Mouse (Mus musculus) CH12.LX (cell line): ENCODE results near the gene Nos1. TPM values are rescaled to one million over a fixed set of nuclear protein-coding genes. Genes with fewer than 3 reads are reported as not detected.

Experiments
- DNase-seq: peaks from one replicate; pipeline ENCODE4 v3.0.0-alpha.2; 2013; ENCODE audit errors: extremely low read depth
- H3K27ac ChIP-seq: 2 replicates; pipeline ENCODE4 v1.5.1; 2012; ENCODE audit warnings: low read depth, mild to moderate bottlenecking, control low read depth, moderate library complexity; ENCODE audit not compliant: insufficient read depth
- H3K27me3 ChIP-seq: replicated peaks from 2 replicates; pipeline ENCODE3; 2012; ENCODE audit warnings: inconsistent platforms
- H3K36me3 ChIP-seq, 2 experiments: replicated peaks in 1 of 2; 2 replicates each; pipeline versions ENCODE3 to v1.6.1; 2012; ENCODE audit warnings: inconsistent platforms in 1 of 2, low read length in 1 of 2, mild to moderate bottlenecking in 1 of 2, mixed read lengths in 1 of 2, moderate library complexity in 1 of 2; ENCODE audit not compliant: control insufficient read depth in 1 of 2, insufficient read depth in 1 of 2
- H3K4me1 ChIP-seq, 2 experiments: 2 replicates each; pipeline ENCODE4 v1.6.1; 2012; ENCODE audit warnings: inconsistent platforms in 1 of 2, moderate library complexity in 1 of 2; ENCODE audit not compliant: insufficient read depth in 2 of 2, control insufficient read depth in 1 of 2
- H3K4me2 ChIP-seq: 2 replicates; pipeline ENCODE4 v1.6.1; 2012; ENCODE audit warnings: low read depth, mild to moderate bottlenecking, control low read depth; ENCODE audit not compliant: poor library complexity, insufficient read depth, severe bottlenecking
- H3K4me3 ChIP-seq, 3 experiments: fragments of 150-350 bp in 1 of 3; sonication (generic) in 1 of 3; replicated peaks in 1 of 3; 2 replicates each; pipeline versions ENCODE3 to v1.5.1; 2011 to 2012; ENCODE audit warnings: low read depth in 2 of 3, low read length in 2 of 3, mild to moderate bottlenecking in 2 of 3, moderate library complexity in 2 of 3, control low read depth in 1 of 3, improper control_type of control experiment in 1 of 3, inconsistent platforms in 1 of 3, mixed read lengths in 1 of 3; ENCODE audit not compliant: poor library complexity in 1 of 3
- H3K79me2 ChIP-seq: replicated peaks from 2 replicates; pipeline ENCODE4 v1.6.1; 2012; ENCODE audit warnings: mild to moderate bottlenecking, moderate library complexity; ENCODE audit not compliant: control insufficient read depth, poor library complexity, insufficient read depth, severe bottlenecking; ENCODE audit errors: extremely low read depth
- H3K9ac ChIP-seq: 2 replicates; pipeline ENCODE4 v1.6.1; 2012; ENCODE audit warnings: low read depth, mild to moderate bottlenecking, control low read depth, moderate library complexity; ENCODE audit not compliant: insufficient read depth
- H3K9me3 ChIP-seq: replicated peaks from 2 replicates; pipeline ENCODE3; 2012; ENCODE audit warnings: low read length, inconsistent platforms, mixed read lengths
- CHD1 ChIP-seq: IDR thresholded peaks from 2 replicates; pipeline ENCODE4 v1.6.1; 2012; ENCODE audit warnings: low read depth, low read length, improper control_type of control experiment, inconsistent platforms
- CHD2 ChIP-seq: IDR thresholded peaks from 2 replicates; pipeline ENCODE4 v1.6.1; 2011; ENCODE audit warnings: low read length, improper control_type of control experiment
- CTCF ChIP-seq, 2 experiments: IDR thresholded peaks in 1 of 2; conservative IDR thresholded peaks in 1 of 2; 2 replicates each; pipeline ENCODE4 v1.5.1; 2011 to 2012; ENCODE audit warnings: low read depth in 2 of 2, low read length in 2 of 2, improper control_type of control experiment in 1 of 2, inconsistent platforms in 1 of 2, mild to moderate bottlenecking in 1 of 2, moderate library complexity in 1 of 2
- E2F4 ChIP-seq: IDR thresholded peaks from 2 replicates; pipeline ENCODE4 v1.6.1; 2011; ENCODE audit warnings: low read depth, low read length, improper control_type of control experiment; ENCODE audit not compliant: insufficient replicate concordance
- GABPA ChIP-seq: IDR thresholded peaks from 2 replicates; pipeline ENCODE4 v1.6.1; 2012; ENCODE audit warnings: low read depth, low read length, improper control_type of control experiment, inconsistent platforms; ENCODE audit not compliant: insufficient replicate concordance
- JUND ChIP-seq: conservative IDR thresholded peaks from 2 replicates; pipeline ENCODE4 v1.6.1; 2011; ENCODE audit warnings: low read depth, low read length, improper control_type of control experiment
- MAFK ChIP-seq: IDR thresholded peaks from 2 replicates; pipeline ENCODE4 v1.6.1; 2011; ENCODE audit warnings: low read length, improper control_type of control experiment; ENCODE audit not compliant: insufficient replicate concordance
- MAZ ChIP-seq: IDR thresholded peaks from 2 replicates; pipeline ENCODE4 v1.6.1; 2012; ENCODE audit warnings: low read depth, mild to moderate bottlenecking, inconsistent platforms, low read length, improper control_type of control experiment, moderate library complexity
- MYC ChIP-seq: IDR thresholded peaks from 2 replicates; pipeline ENCODE4 v1.6.1; 2011; ENCODE audit warnings: low read depth, mild to moderate bottlenecking, improper control_type of control experiment, low read length
- NELFE ChIP-seq: IDR thresholded peaks from 2 replicates; pipeline ENCODE4 v1.6.1; 2011; ENCODE audit warnings: low read depth, low read length, improper control_type of control experiment
- POLR2A ChIP-seq: IDR thresholded peaks from 2 replicates; pipeline ENCODE4 v1.6.1; 2011; ENCODE audit warnings: low read depth, mild to moderate bottlenecking, improper control_type of control experiment, low read length
- POLR2AphosphoS2 ChIP-seq: IDR thresholded peaks from 2 replicates; pipeline ENCODE4 v1.6.1; 2011; ENCODE audit warnings: low read depth, low read length, improper control_type of control experiment
- RAD21 ChIP-seq: IDR thresholded peaks from 2 replicates; pipeline ENCODE4 v1.6.1; 2011; ENCODE audit warnings: low read depth, mild to moderate bottlenecking, low read length, improper control_type of control experiment, moderate library complexity
- SIN3A ChIP-seq: IDR thresholded peaks from 2 replicates; pipeline ENCODE4 v1.6.1; 2012; ENCODE audit warnings: low read length, improper control_type of control experiment, inconsistent platforms
- SMC3 ChIP-seq: IDR thresholded peaks from 2 replicates; pipeline ENCODE4 v1.6.1; 2011; ENCODE audit warnings: low read depth, low read length, improper control_type of control experiment
- TBP ChIP-seq: conservative IDR thresholded peaks from 2 replicates; pipeline ENCODE4 v1.6.1; 2011; ENCODE audit warnings: low read depth, low read length, improper control_type of control experiment
- UBTF ChIP-seq: IDR thresholded peaks from 2 replicates; pipeline ENCODE4 v1.6.1; 2012; ENCODE audit warnings: low read depth, mild to moderate bottlenecking, inconsistent platforms, low read length, improper control_type of control experiment, moderate library complexity
- USF1 ChIP-seq: IDR thresholded peaks from 2 replicates; pipeline ENCODE4 v1.6.1; 2014; ENCODE audit warnings: low read depth, mild to moderate bottlenecking, inconsistent platforms, low read length, improper control_type of control experiment
- dilution Hi-C: fragments of 300-500 bp; cut with MboI; formaldehyde crosslinking; loops from 2 replicates; pipeline ENCODE4 v1.14.3; 2020; ENCODE audit warnings: low sequenced_read_pairs; ENCODE audit not compliant: extremely low pct_unique_long_range_greater_than_20kb, extremely low pct_ligation_motif_present
- in situ Hi-C: fragments of 300-500 bp; cut with MboI; formaldehyde crosslinking; loops from 3 replicates; pipeline ENCODE4 v1.14.3; 2019; ENCODE audit warnings: low sequenced_read_pairs, low pct_ligation_motif_present, low pct_unique_long_range_greater_than_20kb, mixed read lengths
- polyA plus RNA-seq: library from polyadenylated mRNA; unstranded; fragments of >175 nt; gene quantifications from 2 replicates; pipeline ENCODE4 v1.2.1, GENCODE M21; 2012; ENCODE audit warnings: low read depth; ENCODE audit not compliant: insufficient read length
- total RNA-seq, 2 experiments: library from RNA; depleted of rRNA; stranded (reverse); fragments of 300-350 nt in 1 of 2; fragments of >200 nt in 1 of 2; gene quantifications; 2 replicates each; pipeline ENCODE4 v1.2.3; 2012 to 2014

The Nos1 gene
- total and polyA plus RNA-seq, 3 experiments: 2.4 to 17.0 (median 5.6) TPM

- dilution Hi-C loops: no loop called here
Observed at GRCm38 (mm10) chr5:117820445-117820844, 39.6 kb downstream of the Nos1 start.

GRCm38 (mm10) chr5:117823811-117824210 is 43.0 kb downstream of the Nos1 start:
- H3K9me3 ChIP-seq: no peaks in the 10 kb centered on the region
- H3K4me1 ChIP-seq: peaks cover 0 to 4% of the 10 kb centered on the region in 2 experiments; a peak in 2 of 4 replicates
- dilution Hi-C loops: no loop called here
- in situ Hi-C loops: no loop called here
- no peak for TF ChIP-seq MYC
- TF ChIP-seq JUND: no peak
- peak; percentile 26; the same call in 1 of the 2 replicates for TF ChIP-seq USF1
- H3K9ac ChIP-seq: no peak overlapping the region
- no peak overlapping the region for H3K27ac ChIP-seq
- H3K79me2 ChIP-seq: no peaks in the 10 kb centered on the region
- no peak overlapping the region for H3K4me3 ChIP-seq
- no peaks in the 10 kb centered on the region for H3K36me3 ChIP-seq
- no peak overlapping the region for H3K4me2 ChIP-seq
- no peak for DNase-seq
- no peaks in the 10 kb centered on the region for H3K27me3 ChIP-seq

More at GRCm38 (mm10) chr5:117820445-117820844, 39.6 kb downstream of the Nos1 start:
- Histone ChIP-seq H3K36me3 (no peaks in the 10 kb centered on the region), H3K27me3 (no peaks in the 10 kb centered on the region), H3K9me3 (no peaks in the 10 kb centered on the region), H3K4me1 (peaks cover 0 to 4% of the 10 kb centered on the region in 2 experiments; a peak in 2 of 4 replicates), H3K4me3 (no peak overlapping the region), H3K4me2 (no peak overlapping the region), H3K79me2 (no peaks in the 10 kb centered on the region), H3K27ac (no peak overlapping the region), H3K9ac (no peak overlapping the region)
- TF ChIP-seq CHD1 (no peak), NELFE (no peak), CHD2 (no peak), UBTF (no peak), MAFK (no peak), POLR2AphosphoS2 (no peak), SIN3A (no peak), TBP (no peak), MAZ (no peak), E2F4 (no peak), GABPA (no peak), MYC (no peak)
- in situ Hi-C loops: no loop called here
- no peak for DNase-seq

GRCm38 (mm10) chr5:117824486-117824885 is 43.7 kb downstream of the Nos1 start:
- Histone ChIP-seq H3K27ac (no peak overlapping the region), H3K4me3 (no peak overlapping the region), H3K79me2 (no peaks in the 10 kb centered on the region), H3K36me3 (no peaks in the 10 kb centered on the region), H3K9me3 (no peaks in the 10 kb centered on the region), H3K4me2 (no peak overlapping the region), H3K9ac (no peak overlapping the region), H3K4me1 (peaks cover 0 to 4% of the 10 kb centered on the region in 2 experiments; a peak in 2 of 4 replicates), H3K27me3 (no peaks in the 10 kb centered on the region)
- in situ Hi-C loops: no loop called here
- TF ChIP-seq SMC3: peak; percentile 40
- no peak for TF ChIP-seq POLR2A
- TF ChIP-seq CTCF (conservative IDR thresholded peaks at IDR 0.05 in 1 of 2, IDR thresholded peaks at IDR 0.05 in 1 of 2; ENCODE audit: low read depth in 2 of 2, low read length in 2 of 2): peak; percentile 41 to 51; a peak in 3 of 4 replicates
- TF ChIP-seq RAD21: peak; percentile 22
- DNase-seq: peak; percentile 21
- dilution Hi-C loops: no loop called here
